Mouse (Mus musculus) stomach, postnatal 0 days (tissue): Measurements from ENCODE around the gene Mpc1. TPM values are rescaled to one million over a fixed set of nuclear protein-coding genes. Genes with fewer than 3 reads are reported as not detected.
"Not testable (repeated sequence)": the region's sequence is repeated elsewhere in the genome, so short reads cannot be mapped to it uniquely, and the experiment has no call there.

ENCODE experiments used
- ATAC-seq: fragments of 200-750 bp; cut with Nextera tagmentation; 2 replicates; pipeline ENCODE4 v1.8.0; 2017; ENCODE audit not compliant: low FRiP score, low TSS enrichment
- DNase-seq: peaks from one replicate; pipeline ENCODE4 v3.0.0-alpha.2; 2016; ENCODE audit warnings: low spot score
- H3K27ac ChIP-seq: fragments of 300-500 bp; sonication (generic); replicated peaks from 2 replicates; pipeline ENCODE4 v1.5.1; 2014; ENCODE audit warnings: mild to moderate bottlenecking, control low read depth
- H3K27me3 ChIP-seq: fragments of 300-500 bp; sonication (generic); 2 replicates; pipeline ENCODE4 v1.6.1; 2014; ENCODE audit warnings: low read length; ENCODE audit not compliant: control insufficient read depth, insufficient read depth
- H3K36me3 ChIP-seq: fragments of 300-500 bp; sonication (generic); 2 replicates; pipeline ENCODE4 v1.6.1; 2014; ENCODE audit warnings: low read length, mixed read lengths; ENCODE audit not compliant: control insufficient read depth, insufficient read depth
- H3K4me1 ChIP-seq: fragments of 300-500 bp; sonication (generic); replicated peaks from 2 replicates; pipeline ENCODE4 v1.6.1; 2014; ENCODE audit warnings: antibody characterized with exemption; ENCODE audit not compliant: control insufficient read depth, insufficient read depth
- H3K4me2 ChIP-seq: fragments of 300-500 bp; sonication (generic); replicated peaks from 2 replicates; pipeline ENCODE4 v1.6.1; 2014; ENCODE audit warnings: low read depth, mild to moderate bottlenecking, control low read depth, moderate library complexity
- H3K4me3 ChIP-seq: fragments of 300-500 bp; sonication (generic); 2 replicates; pipeline ENCODE4 v1.5.1; 2014; ENCODE audit warnings: low read depth, low read length, control low read depth
- H3K9ac ChIP-seq: fragments of 300-500 bp; sonication (generic); 2 replicates; pipeline ENCODE4 v1.6.1; 2014; ENCODE audit warnings: mild to moderate bottlenecking, low read length, control low read depth, mixed read lengths
- H3K9me3 ChIP-seq: fragments of 300-500 bp; sonication (generic); 2 replicates; pipeline ENCODE4 v1.6.1; 2016; ENCODE audit warnings: low read length; ENCODE audit not compliant: control insufficient read depth
- CTCF ChIP-seq: IDR thresholded peaks from 2 replicates; pipeline ENCODE4 v1.5.1; 2016; ENCODE audit warnings: antibody characterized with exemption, low read depth, mild to moderate bottlenecking, moderate library complexity
- EP300 ChIP-seq: optimal IDR thresholded peaks from 2 replicates; pipeline ENCODE3; 2016; ENCODE audit warnings: antibody characterized with exemption
- WGBS: fragments of 180-500 bp; shearing (Covaris S2); extraction: QIAGEN DNeasy Blood & Tissue Kit; methylation state at CpG from one replicate; pipeline ENCODE4 v1.1.7; 2014; 5-methylcytosine and 5-hydroxymethylcytosine counted together
- polyA plus RNA-seq: library from polyadenylated mRNA; unstranded; fragments of >200 nt; fragmentation: Nextera tagmentation; extraction: Ambion mirVana; gene quantifications from 2 replicates; pipeline ENCODE4 v1.2.1, GENCODE M21; 2015

Mpc1 gene
- polyA plus RNA-seq, 1 experiment from 2014 or later, result 292 TPM

GRCm38 (mm10) chr17:8254268-8254667, 28.4 kb upstream of the Mpc1 start:
- no peak overlapping the region for H3K4me2 ChIP-seq
- no peaks in the 10 kb centered on the region for H3K9me3 ChIP-seq
- H3K27ac ChIP-seq, result no peak overlapping the region
- no peak overlapping the region for H3K4me3 ChIP-seq
- H3K27me3 ChIP-seq, result no peaks in the 10 kb centered on the region
- no peak overlapping the region for H3K9ac ChIP-seq
- no peak for TF ChIP-seq CTCF
- TF ChIP-seq EP300, result no peak
- no peaks in the 10 kb centered on the region for H3K4me1 ChIP-seq
- ATAC-seq, result no peak
- H3K36me3 ChIP-seq, result no peaks in the 10 kb centered on the region
- DNase-seq, result no peak

GRCm38 (mm10) chr17:8254914-8255313, 27.8 kb upstream of the Mpc1 start:
- Histone ChIP-seq H3K9me3 (no peaks in the 10 kb centered on the region), H3K4me2 (no peak overlapping the region), H3K36me3 (no peaks in the 10 kb centered on the region), H3K4me1 (no peaks in the 10 kb centered on the region), H3K4me3 (no peak overlapping the region), H3K27ac (no peak overlapping the region), H3K27me3 (no peaks in the 10 kb centered on the region), H3K9ac (no peak overlapping the region)
- DNase-seq (no peak), ATAC-seq (no peak)
- TF ChIP-seq EP300, result no peak
- no peak for TF ChIP-seq CTCF
- 68% methylated on average over 3 of the region's 3 CpGs for WGBS

- Histone ChIP-seq H3K9ac (no peak overlapping the region), H3K27me3 (no peaks in the 10 kb centered on the region), H3K36me3 (no peaks in the 10 kb centered on the region), H3K9me3 (no peaks in the 10 kb centered on the region), H3K27ac (no peak overlapping the region), H3K4me1 (no peaks in the 10 kb centered on the region), H3K4me3 (no peak overlapping the region), H3K4me2 (no peak overlapping the region)
- TF ChIP-seq EP300 (no peak), CTCF (no peak)
- DNase-seq (no peak), ATAC-seq (no peak)
- WGBS, result 82% methylated on average over 6 of the region's 6 CpGs
Observed at GRCm38 (mm10) chr17:8255583-8255982, 27.1 kb upstream of the Mpc1 start.

- Histone ChIP-seq H3K4me2 (no peak overlapping the region), H3K27ac (no peak overlapping the region), H3K9ac (no peak overlapping the region), H3K4me1 (no peaks in the 10 kb centered on the region), H3K9me3 (no peaks in the 10 kb centered on the region), H3K4me3 (no peak overlapping the region), H3K36me3 (no peaks in the 10 kb centered on the region), H3K27me3 (no peaks in the 10 kb centered on the region)
- no peak for ATAC-seq
- peak; percentile 68 for DNase-seq
- 72% methylated on average over 8 of the region's 8 CpGs for WGBS
- TF ChIP-seq EP300, result no peak
- peak; percentile 62 for TF ChIP-seq CTCF
Observed at GRCm38 (mm10) chr17:8256982-8257381, 25.7 kb upstream of the Mpc1 start.

GRCm38 (mm10) chr17:8264638-8265037, 18.1 kb upstream of the Mpc1 start:
- not testable (repeated sequence) for H3K4me3 ChIP-seq, H3K4me1 ChIP-seq, H3K36me3 ChIP-seq, H3K9me3 ChIP-seq, H3K27ac ChIP-seq, H3K27me3 ChIP-seq, H3K9ac ChIP-seq, H3K4me2 ChIP-seq
- 12% methylated on average over 7 of the region's 7 CpGs for WGBS
- DNase-seq (peak; percentile 43), ATAC-seq (peak; percentile 56; the same call in 1 of the 2 replicates)
- peak; percentile 87 for TF ChIP-seq CTCF

GRCm38 (mm10) chr17:8272054-8272749, 10.5 kb upstream of the Mpc1 start:
- H3K4me2 ChIP-seq, result no peak overlapping the region
- H3K9me3 ChIP-seq, result no peaks in the 10 kb centered on the region
- TF ChIP-seq EP300, result no peak
- H3K9ac ChIP-seq, result no peak overlapping the region
- 35% methylated on average over 6 of the region's 6 CpGs for WGBS
- no peaks in the 10 kb centered on the region for H3K4me1 ChIP-seq
- H3K27me3 ChIP-seq, result no peaks in the 10 kb centered on the region
- no peaks in the 10 kb centered on the region for H3K36me3 ChIP-seq
- no peak overlapping the region for H3K27ac ChIP-seq
- no peak overlapping the region for H3K4me3 ChIP-seq
- ATAC-seq, result no peak; the same call in 1 of the 2 replicates
- no peak for DNase-seq
